Mouse (Mus musculus): Measurements from ENCODE around the gene Gm11938.

The Gm11938 gene

DNA sequence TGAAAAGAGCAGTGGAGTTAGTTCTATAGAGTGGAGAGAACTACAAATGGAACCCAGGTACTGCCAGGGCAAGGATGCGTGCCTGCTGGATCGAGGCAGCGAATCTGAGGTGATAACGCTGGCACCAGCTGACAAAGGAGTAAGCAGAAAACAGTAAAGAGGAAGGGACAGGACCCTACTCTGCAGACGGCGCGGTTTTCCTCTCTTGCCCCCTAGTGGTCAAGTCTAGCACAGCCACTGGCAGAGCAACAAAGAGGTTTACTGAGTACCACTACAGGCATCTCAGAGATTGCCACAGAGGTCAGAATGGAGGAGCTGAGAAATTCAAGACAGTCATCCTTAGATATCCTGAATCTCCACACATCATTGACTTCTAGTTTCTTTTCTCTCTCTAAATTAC, 29.0 kb downstream of the Gm11938 start:
- peak; percentile 12 to 40 for DNase-seq (ENCODE audit: low spot score in 2 of 2)

DNA sequence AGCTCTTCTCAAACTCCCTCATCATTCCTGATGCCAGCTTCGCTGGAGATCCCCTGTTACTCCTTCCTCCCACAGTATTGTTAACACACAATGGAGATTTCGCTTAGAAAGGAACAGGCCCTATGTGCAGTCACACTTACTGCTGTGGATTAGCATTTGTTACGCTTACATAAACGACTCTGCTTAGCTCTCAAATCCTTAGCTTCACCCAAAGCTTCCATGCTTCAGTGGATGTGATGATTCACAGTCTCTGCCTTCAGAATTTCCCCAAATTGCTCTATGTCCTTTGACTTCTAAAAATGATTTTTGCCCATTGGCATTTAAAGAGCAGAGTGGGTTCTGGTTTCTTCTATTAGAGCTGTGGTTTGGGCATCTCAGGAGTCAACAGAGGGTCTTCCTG, 29.9 kb downstream of the Gm11938 start:
- no peak for DNase-seq (ENCODE audit: low spot score in 2 of 2)

DNA sequence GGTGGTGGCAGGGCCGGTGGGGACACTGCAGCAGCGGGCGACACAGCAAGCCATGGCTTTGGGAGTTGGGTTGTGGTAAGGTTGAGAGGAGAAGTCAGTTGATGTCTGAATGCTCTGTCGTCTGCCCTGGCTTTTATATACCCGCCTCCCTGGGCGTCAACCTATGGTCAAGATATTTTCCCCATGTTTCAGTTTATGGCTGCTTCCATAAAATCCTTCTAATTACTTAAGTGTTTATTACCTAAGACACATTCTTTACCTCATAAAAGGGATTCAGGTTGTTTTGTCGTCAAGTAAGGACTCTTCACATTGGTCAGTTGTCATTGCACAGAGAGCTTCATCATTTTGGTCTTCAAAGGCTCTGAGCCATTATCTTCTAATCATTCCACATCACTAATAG, 36.6 kb downstream of the Gm11938 start, which contains the start of gene Krtap3-1:
Krtap3-1 (minus strand) TSS at position 101 of the 400 bp plus-strand sequence.
- no peak for DNase-seq (ENCODE audit: low spot score in 2 of 2)

DNA sequence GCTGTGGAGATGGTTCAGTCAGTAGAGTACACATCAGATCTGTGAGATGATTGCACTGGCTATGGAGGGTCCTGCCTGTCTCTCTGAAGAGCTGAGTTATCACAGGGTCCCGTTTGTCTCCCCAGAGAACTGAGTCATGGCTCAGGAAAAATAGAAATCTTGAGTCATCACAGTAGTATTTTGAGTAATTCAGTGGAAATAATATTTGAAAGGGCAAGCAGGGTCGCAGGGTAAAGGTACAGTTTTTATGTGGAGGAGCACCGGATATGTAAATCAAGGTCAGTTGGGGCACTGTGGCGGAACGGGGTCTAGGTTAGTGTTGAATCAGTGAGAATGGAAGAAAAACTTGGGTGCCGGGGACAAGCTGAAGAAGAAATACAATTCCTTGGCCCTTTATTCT, 40.5 kb downstream of the Gm11938 start:
- no peak for DNase-seq (ENCODE audit: low spot score in 2 of 2)

DNA sequence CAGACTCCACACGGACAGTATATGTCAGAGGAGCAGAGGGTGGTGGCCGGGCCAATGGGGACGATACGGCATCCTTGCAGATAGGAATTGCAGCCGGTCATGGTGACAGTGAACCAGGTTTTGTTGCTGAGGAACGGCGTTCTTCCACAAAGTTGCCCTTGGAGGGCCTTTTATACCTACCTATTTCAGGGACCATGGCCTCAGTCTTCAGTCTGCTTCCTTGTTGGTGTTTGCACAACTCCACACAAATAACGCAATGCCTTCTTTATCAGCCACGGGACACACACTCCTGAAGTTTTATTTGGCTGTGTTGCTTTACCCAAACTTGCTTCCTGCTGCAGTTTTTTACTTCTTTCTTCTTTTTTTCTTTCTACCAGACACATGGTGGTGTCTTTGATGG, 43.7 kb downstream of the Gm11938 start, which contains the start of gene Gm11939:
Gm11939 (minus strand) TSS at position 101 of the 400 bp plus-strand sequence.
- no peak for DNase-seq (ENCODE audit: low spot score in 2 of 2)

DNA sequence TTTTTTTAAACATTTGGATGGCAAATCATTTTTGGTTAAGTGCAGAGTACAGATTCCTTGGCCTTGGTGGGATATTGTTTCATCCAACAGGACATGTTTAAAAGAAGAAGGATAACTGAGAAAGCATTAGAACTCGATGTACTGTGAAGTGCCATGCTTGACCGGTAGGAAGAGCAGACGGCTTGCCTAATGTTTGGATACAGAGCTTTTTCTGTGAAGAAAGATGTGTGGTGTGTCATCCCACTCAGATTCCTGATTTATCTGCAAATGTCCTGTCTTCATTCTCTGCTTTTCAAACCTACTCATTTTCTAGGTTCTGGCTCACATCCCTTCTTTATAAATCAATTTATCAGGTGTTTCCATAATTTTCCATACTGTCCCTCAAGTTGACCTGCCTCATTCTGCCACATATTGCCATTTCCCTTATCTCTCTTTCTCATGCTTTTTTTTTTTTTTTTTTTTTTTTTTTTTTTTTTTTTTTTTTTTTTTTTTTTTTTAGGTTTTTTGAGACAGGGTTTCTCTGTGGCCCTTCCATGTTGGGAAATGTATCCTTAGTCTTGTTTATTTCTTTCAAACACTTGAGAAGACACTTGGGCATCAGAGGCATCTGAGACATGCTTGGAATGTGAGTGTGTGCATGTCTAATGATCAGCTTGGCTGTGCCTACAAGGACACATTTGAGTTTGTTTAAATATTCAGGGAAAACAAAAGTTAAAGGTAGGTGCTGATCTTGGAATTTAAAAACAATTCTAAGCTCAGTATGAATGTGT, 44.9 kb downstream of the Gm11938 start:
- no peak for DNase-seq (ENCODE audit: low spot score in 2 of 2)

DNA sequence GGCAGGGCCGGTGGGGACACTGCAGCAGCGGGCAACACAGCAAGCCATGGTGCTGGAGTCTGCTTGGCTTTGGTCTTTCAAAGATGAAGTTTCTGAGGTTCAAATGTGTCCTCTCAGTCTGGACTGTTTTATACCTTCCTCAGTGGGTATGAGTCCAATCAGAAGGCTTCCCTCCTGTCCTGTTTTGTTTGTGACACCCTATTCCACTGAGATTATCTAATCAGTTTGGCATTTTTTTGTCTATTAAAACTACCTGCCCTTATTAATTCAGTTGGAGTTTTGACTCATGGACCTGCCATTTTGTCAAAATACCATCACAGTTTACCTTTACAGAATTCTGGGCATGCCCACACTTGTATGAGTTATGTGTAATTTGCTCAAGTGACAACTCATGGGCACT, 46.4 kb downstream of the Gm11938 start, which contains the start of gene Krtap3-2:
Krtap3-2 (minus strand) TSS at position 101 of the 400 bp plus-strand sequence.
- DNase-seq (ENCODE audit: low spot score in 2 of 2): no peak

DNA sequence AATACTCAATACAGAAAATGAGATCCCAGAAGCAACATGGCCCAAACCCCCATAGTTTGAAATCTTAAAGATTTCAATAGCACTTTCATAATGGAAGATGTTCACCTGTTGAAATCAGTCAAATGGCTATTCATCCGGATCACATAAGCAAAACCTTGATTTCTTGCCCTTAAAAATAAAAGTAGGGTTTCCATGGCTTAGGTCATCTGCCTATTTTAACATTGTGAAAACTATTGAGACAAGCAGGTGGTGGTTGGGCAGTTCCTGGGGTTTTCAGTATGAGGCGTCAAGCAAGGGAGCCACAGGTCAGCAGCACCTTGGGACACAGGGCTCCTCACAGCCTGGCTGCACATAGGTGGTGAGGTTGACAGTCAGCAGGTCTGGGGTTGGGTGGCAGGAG, 46.9 kb downstream of the Gm11938 start:
- no peak for DNase-seq (ENCODE audit: low spot score in 2 of 2)
